Mouse (Mus musculus) kidney, adult 2 months (tissue): ENCODE results near the gene 4931414P19Rik.

Experiments
- CTCF ChIP-seq: fragments of 200-500 bp; conservative IDR thresholded peaks from 2 replicates; pipeline ENCODE4 v1.5.1; 2011; ENCODE audit warnings: low read depth, mild to moderate bottlenecking, control low read depth, low read length, moderate library complexity, mixed read lengths; ENCODE audit not compliant: insufficient read depth, insufficient read length
- POLR2A ChIP-seq: fragments of 200-500 bp; IDR thresholded peaks from one replicate; pipeline ENCODE4 v1.6.1; 2011; ENCODE audit warnings: low read depth, low read length, control low read depth

- TF ChIP-seq POLR2A (no peak), CTCF (no peak)
Observed at GRCm38 (mm10) chr14:54602613-54603012, 3.2 kb downstream of the 4931414P19Rik start.
